Mouse (Mus musculus) cortical plate, adult 2 months (tissue): ENCODE data around the gene Gm4869. TPM values are rescaled to one million over a fixed set of nuclear protein-coding genes. Genes with fewer than 3 reads are reported as not detected.

ENCODE experiments used
- H3K27ac ChIP-seq: fragments of 200-500 bp; 2 replicates; pipeline ENCODE4 v1.5.1; 2012; ENCODE audit warnings: low read length, control low read depth, inconsistent platforms; ENCODE audit not compliant: insufficient read depth
- H3K4me1 ChIP-seq: fragments of 200-500 bp; 2 replicates; pipeline ENCODE4 v1.6.1; 2011; ENCODE audit warnings: low read length; ENCODE audit not compliant: control insufficient read depth, insufficient read depth
- H3K4me3 ChIP-seq: fragments of 200-500 bp; 2 replicates; pipeline ENCODE4 v1.5.1; 2011; ENCODE audit warnings: mild to moderate bottlenecking, low read length, control low read depth; ENCODE audit not compliant: insufficient read depth
- CTCF ChIP-seq: fragments of 200-500 bp; IDR thresholded peaks from 2 replicates; pipeline ENCODE4 v1.5.1; 2011; ENCODE audit warnings: mild to moderate bottlenecking, control low read depth, low read length; ENCODE audit not compliant: insufficient read depth; ENCODE audit errors: extremely low read depth
- POLR2A ChIP-seq: fragments of 200-500 bp; IDR thresholded peaks from 2 replicates; pipeline ENCODE4 v1.6.1; 2011; ENCODE audit warnings: mild to moderate bottlenecking, low read length, control low read depth; ENCODE audit not compliant: insufficient read depth; ENCODE audit errors: extremely low read depth
- polyA plus RNA-seq: library from polyadenylated mRNA; depleted of rRNA; stranded (reverse); fragments of >200 nt; gene quantifications from 2 replicates; pipeline ENCODE4 v1.2.3, GENCODE M21; 2012; rRNA removed

Gene Gm4869
- polyA plus RNA-seq, result 0.04 TPM in 2 replicates

DNA sequence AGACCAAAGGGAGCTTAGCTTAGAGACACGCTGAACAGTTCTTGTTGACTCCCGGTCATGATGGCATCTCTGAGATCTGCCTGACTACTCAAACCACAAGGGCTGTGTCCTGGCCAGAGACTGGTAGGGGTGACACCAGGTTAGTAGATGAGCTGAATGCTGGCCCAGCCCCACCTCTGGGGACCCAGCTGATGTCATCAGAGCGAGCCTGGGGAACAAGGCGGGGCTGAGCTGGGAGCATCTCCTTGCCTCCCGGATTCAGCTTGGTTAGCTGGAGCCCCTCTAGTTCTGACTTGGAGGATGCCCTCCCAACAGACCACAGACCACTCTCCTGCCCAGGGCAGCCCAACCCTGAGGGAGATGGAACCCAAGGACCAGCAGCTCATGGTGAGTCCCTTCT is at the start of gene Gm4869:
Gene Gm4869, plus strand, starts transcription at position 301 of the 400 bp plus-strand sequence.
- Histone ChIP-seq H3K27ac (no peak within 1 kb of the TSS), H3K4me3 (no peak within 1 kb of the TSS), H3K4me1 (peaks cover 5% of the 10 kb centered on the region; the same call in 1 of the 2 replicates)
- TF ChIP-seq CTCF (no peak), POLR2A (no peak)

DNA sequence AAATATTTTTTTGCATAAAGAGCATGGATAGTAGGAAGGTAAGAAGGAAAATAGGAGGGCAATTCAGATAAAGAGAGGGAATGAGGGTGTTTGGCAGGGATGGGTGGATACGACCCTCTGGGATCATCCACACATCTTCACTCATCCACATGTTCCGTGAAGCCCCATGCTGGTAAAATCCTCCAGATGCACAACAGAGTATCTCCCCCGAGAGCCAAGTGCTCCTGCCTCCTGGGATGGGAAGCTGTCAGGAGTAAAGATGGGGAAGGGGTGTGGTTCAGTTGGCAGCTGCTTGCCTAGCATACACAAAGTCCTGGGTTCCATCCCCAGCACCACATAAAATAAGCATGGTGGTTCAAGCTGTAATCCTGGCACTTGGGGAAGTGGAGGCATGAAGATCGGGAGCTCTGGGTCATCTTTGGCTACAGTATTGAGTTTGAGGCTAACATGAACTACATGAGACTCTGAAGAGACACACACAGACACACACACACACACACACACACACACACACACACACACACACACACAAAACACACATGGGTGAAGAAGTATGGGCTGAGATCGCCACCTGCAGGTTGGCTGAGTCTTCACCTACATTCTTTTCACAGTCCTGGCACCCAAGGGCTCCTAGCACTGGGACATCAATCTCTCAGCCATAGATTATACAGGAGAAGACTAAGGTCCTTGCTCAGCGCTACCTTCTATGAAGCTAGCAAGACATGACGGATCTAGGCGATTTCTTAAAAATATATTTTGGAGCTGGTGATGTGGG is 49.1 kb upstream of the Gm4869 start:
- Histone ChIP-seq H3K27ac (no peak overlapping the region), H3K4me1 (no peaks in the 10 kb centered on the region), H3K4me3 (no peak overlapping the region)
- TF ChIP-seq POLR2A, result no peak
- peak; percentile 67 for TF ChIP-seq CTCF

DNA sequence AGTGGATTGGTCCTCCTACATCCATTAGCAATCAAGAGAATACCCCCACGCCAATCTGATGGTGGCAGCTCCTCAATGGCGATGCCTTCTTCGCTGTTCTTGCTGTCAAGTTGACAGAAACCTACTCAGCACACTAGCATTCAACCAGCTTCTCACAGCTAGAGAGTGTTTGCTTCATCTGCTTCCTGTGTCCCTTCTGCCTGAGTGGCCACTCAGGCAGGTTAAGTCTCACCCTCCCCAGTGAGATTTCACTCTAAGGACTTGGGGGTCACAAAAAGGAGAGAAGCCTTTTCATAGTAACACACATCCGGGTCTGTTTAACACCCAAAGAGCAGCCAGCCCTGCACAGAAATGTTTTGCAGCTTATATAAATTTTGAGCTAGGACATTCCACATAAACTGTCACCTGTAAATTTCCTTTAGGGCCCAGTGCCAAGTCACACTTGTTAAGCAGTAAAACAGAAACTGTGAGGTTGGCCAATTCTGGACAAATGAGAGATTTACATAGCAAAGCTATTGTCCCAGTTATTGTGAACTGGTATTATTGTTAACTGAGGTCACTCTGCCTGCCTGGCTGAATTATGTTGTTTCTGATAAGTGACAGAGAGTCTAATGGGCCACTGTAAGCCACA is 42.7 kb upstream of the Gm4869 start:
- Histone ChIP-seq H3K4me1 (no peaks in the 10 kb centered on the region), H3K27ac (no peak overlapping the region), H3K4me3 (no peak overlapping the region)
- TF ChIP-seq POLR2A (no peak), CTCF (no peak)

DNA sequence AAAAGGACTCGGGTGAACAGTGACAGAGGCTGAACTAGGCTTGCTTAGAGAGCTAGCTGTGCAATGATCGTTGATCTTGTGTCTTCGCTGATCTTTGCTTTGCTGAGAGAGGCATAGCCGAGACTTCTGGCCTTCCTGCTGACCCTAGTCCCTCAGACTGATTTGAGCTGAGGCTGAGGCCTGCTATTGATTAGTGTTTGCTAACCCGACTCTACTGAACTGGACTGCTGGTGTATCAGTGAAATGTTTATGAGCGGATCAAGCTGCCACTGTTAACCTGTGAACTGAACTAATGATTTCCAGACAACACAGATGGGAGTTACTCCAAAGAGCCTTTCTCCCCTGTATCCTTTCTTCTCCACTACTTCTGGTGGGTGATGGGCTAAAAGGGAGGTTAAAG is 40.3 kb upstream of the Gm4869 start:
- H3K4me3 ChIP-seq, result no peak overlapping the region
- no peak for TF ChIP-seq POLR2A
- no peak for TF ChIP-seq CTCF
- no peak overlapping the region for H3K27ac ChIP-seq
- H3K4me1 ChIP-seq, result no peaks in the 10 kb centered on the region

DNA sequence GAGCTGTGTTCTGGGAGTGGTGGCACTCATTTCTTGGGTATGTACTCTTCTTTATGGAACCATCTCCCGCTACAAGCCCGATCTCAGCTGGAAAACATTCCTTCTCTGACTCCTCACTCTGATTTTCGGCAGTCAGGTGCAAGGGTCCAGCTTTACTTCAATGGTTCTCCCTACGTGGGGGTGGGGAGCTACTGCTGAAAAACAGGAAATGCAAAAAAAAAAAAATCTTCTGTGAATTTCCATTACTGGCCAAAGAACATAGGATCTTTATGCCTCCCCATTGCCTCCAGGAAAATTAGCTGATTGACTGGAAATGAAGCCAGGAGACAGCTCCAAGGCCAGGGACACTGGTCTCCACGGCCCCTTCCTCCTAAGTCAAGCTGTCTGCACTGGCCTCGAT is 38.8 kb upstream of the Gm4869 start:
- H3K27ac ChIP-seq, result no peak overlapping the region
- H3K4me3 ChIP-seq, result no peak overlapping the region
- no peaks in the 10 kb centered on the region for H3K4me1 ChIP-seq
- TF ChIP-seq POLR2A, result no peak

DNA sequence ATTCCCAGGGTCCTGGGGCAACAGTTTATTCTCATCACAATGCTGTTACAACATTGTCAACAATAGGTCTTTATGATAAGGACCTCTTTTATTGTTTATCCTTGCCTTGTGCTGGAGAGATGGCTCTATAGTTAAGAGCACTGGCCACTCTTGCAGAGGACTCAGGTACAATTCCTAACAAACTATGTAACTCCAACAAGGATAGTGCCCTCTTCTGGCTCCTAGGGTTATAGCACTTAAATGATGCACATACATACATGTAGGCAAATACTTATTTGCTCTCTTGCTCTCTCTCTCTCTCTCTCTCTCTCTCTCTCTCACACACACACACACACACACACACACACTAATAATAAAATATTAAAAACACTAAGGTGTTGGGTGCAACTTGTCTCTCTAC is 36.6 kb upstream of the Gm4869 start:
- H3K4me1 ChIP-seq, result no peaks in the 10 kb centered on the region
- H3K4me3 ChIP-seq, result no peak overlapping the region
- TF ChIP-seq POLR2A (no peak), CTCF (no peak)
- H3K27ac ChIP-seq, result no peak overlapping the region

DNA sequence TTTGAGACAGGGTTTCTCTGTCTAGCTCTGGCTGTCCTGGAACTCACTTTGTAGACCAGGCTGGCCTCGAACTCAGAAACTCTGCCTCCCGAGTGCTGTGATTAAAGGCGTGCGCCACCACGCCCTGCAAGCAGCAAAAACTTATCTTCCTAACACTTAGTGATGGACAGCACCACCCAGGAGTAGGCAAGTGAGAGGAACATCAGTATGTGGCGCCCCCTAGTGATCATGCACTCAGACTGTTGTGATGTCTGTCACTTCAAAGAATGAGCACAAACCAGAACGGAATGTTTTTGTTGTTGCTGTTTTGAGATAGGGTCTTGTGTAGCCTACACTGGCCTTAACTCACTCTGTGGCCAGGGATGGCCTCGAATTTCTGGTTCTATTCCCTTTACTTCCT is 34.1 kb upstream of the Gm4869 start:
- Histone ChIP-seq H3K4me1 (no peaks in the 10 kb centered on the region), H3K4me3 (no peak overlapping the region), H3K27ac (no peak overlapping the region)
- TF ChIP-seq CTCF, result peak; percentile 68
- TF ChIP-seq POLR2A, result no peak

DNA sequence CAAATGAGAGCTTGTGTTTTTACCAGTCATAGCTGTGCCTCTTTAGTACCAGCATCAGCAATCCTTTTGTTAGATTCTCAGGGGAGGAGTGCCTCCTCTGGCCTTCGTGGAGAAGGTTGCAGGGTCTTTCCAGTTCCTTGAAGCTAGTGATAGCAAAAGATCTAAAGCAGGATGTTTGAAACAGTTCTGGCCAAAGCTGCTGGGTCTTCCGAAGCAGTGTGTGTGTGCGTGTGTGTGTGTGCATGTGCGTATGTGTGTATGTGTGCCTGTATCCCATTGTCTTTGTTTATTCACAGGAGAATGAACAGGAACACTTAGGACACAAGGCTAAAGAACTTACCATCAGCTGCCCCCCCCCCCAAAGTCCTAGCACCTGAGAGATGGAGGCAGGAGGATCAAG is 30.8 kb upstream of the Gm4869 start:
- H3K4me1 ChIP-seq, result no peaks in the 10 kb centered on the region
- TF ChIP-seq CTCF (no peak), POLR2A (no peak)

DNA sequence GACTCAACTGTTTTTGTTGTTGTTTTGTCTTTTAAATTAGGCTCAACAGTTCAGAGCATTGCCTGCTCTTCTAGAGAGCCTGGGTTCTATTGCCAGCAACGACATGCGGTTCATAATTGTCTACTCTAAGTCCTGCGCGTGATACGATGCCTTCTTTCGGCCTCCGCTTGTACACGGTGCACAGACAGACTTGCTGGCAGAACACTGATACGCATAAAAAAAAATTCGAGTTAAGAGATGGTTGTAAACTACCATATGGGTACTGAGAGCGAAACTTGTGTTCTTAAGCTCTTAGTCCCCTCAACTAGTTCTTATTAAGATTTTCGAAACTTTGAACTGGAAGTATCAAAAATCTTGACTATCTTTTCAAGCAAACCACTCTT is 27.3 kb upstream of the Gm4869 start:
- H3K27ac ChIP-seq, result peak overlapping the region; percentile 88; the same call in 1 of the 2 replicates
- TF ChIP-seq POLR2A (no peak), CTCF (no peak)
- peaks cover 10% of the 10 kb centered on the region for H3K4me1 ChIP-seq
- peak overlapping the region; percentile 69 for H3K4me3 ChIP-seq

More for the DNA sequence above, 30.8 kb upstream of the Gm4869 start:
- H3K4me3 ChIP-seq, result no peak overlapping the region
- no peak overlapping the region for H3K27ac ChIP-seq

DNA sequence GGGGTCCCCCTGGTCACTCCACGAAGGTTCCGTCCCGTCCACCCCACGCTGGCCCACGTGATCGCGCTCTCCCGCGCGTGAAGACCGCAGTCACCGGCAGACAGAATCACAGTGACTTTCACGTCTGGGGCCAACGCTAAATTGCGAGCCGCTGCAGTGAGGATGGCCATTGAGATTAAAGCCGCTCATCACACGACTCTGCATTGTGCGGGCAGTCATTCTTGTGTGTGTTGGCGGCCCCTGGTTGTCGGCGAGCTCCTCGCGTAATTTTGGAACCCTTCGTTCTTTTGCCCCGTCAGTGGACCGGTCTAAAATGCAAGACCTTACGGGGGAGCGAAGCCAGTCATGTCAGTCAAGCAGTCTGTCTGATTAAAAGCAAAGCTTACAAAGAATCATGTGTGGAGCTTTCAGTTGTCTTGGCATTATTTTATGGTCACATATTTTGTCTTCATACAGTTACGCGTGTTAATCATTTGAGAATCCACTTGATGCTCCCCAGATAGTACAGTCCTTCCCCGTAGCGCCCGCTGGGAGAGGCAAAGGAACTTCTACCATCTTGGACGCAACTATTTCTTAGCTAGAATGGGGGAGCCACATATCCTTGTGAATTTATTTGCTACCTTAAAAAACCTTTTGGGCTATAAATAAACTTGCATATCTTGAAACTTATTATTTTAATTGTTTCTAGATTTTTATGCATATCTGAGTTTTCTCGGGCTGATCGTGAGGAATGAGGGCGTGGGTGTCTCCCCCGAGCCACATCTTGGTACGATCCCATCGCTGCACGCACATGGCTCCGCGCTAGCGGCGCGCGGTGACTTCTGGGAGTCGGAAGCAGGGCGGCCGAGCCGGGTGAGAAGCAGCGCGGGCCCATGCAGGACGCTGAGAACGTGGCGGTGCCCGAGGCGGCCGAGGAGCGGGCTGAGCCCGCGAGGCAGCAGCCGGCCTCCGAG is 26.7 kb upstream of the Gm4869 start, which contains the start of gene Eif3b:
Gene Eif3b, plus strand, starts transcription at position 840 of the 953 bp plus-strand sequence.
- Histone ChIP-seq H3K4me3 (peak within 1 kb of the TSS; percentile 69), H3K4me1 (peaks cover 10% of the 10 kb centered on the region), H3K27ac (peak within 1 kb of the TSS; percentile 88)
- TF ChIP-seq POLR2A (peak; percentile 86), CTCF (no peak)
